Mouse (Mus musculus) mature B cell (primary cell): ENCODE data around the gene Bnipl.

Source experiments
- in situ Hi-C: fragments of 300-500 bp; cut with MboI; formaldehyde crosslinking; loops from 2 replicates; pipeline ENCODE4 v1.14.3; 2019

The Bnipl gene

GRCm38 (mm10) chr3:95237541-95238099 is 13.4 kb downstream of the Bnipl start:
- in situ Hi-C loops: no loop called here

GRCm38 (mm10) chr3:95235386-95236301 is 15.3 kb downstream of the Bnipl start:
- in situ Hi-C loops: no loop called here

- in situ Hi-C loops: no loop called here
Observed at GRCm38 (mm10) chr3:95233303-95233980, 17.6 kb downstream of the Bnipl start.

GRCm38 (mm10) chr3:95232771-95233170 is 18.2 kb downstream of the Bnipl start:
- in situ Hi-C loops: no loop called here

- in situ Hi-C loops: no loop called here
Observed at GRCm38 (mm10) chr3:95231298-95232221, 19.4 kb downstream of the Bnipl start, which contains the start of gene Mllt11. TSS of gene Mllt11 (minus strand) at chr3:95232171.

GRCm38 (mm10) chr3:95230495-95231297 is 20.3 kb downstream of the Bnipl start:
- in situ Hi-C loops: no loop called here

- in situ Hi-C loops: no loop called here
Observed at GRCm38 (mm10) chr3:95229781-95230494, 21.1 kb downstream of the Bnipl start.

- in situ Hi-C loops: no loop called here
Observed at GRCm38 (mm10) chr3:95228894-95229780, 21.9 kb downstream of the Bnipl start.

GRCm38 (mm10) chr3:95228148-95228893 is 22.7 kb downstream of the Bnipl start, which contains the start of gene Cdc42se1:
TSS of gene Cdc42se1 (plus strand) at chr3:95228732.
- in situ Hi-C loops: no loop called here

- in situ Hi-C loops: no loop called here
Observed at GRCm38 (mm10) chr3:95227214-95227613, 23.8 kb downstream of the Bnipl start.

- in situ Hi-C loops: no loop called here
Observed at GRCm38 (mm10) chr3:95224295-95224694, 26.7 kb downstream of the Bnipl start.

- in situ Hi-C loops: no loop called here
Observed at GRCm38 (mm10) chr3:95223041-95223440, 28.0 kb downstream of the Bnipl start.

- in situ Hi-C loops: loop anchor here (5.0 kb wide), 1 partner anchor 44 kb away; no protein-coding TSS in a partner anchor
Observed at GRCm38 (mm10) chr3:95218466-95219137, 32.4 kb downstream of the Bnipl start.

GRCm38 (mm10) chr3:95217255-95218134 is 33.5 kb downstream of the Bnipl start, which contains the start of gene Gabpb2:
TSS of gene Gabpb2 (minus strand) at chr3:95217916.
- in situ Hi-C loops: loop anchor here (5.0 kb wide), 1 partner anchor 45 kb away; no protein-coding TSS in a partner anchor

- in situ Hi-C loops: loop anchor here (5.0 kb wide), 1 partner anchor 46 kb away; no protein-coding TSS in a partner anchor
Observed at GRCm38 (mm10) chr3:95216655-95217254, 34.2 kb downstream of the Bnipl start.

- in situ Hi-C loops: no loop called here
Observed at GRCm38 (mm10) chr3:95213609-95213975, 37.4 kb downstream of the Bnipl start.
